Mouse (Mus musculus) adipocyte (in vitro differentiated cells): Measurements from ENCODE around the gene Ston1.

Source experiments
- DNase-seq: peaks from one replicate; pipeline ENCODE4 v3.0.0-alpha.2; 2016; ENCODE audit warnings: low spot score

The Ston1 gene

DNA sequence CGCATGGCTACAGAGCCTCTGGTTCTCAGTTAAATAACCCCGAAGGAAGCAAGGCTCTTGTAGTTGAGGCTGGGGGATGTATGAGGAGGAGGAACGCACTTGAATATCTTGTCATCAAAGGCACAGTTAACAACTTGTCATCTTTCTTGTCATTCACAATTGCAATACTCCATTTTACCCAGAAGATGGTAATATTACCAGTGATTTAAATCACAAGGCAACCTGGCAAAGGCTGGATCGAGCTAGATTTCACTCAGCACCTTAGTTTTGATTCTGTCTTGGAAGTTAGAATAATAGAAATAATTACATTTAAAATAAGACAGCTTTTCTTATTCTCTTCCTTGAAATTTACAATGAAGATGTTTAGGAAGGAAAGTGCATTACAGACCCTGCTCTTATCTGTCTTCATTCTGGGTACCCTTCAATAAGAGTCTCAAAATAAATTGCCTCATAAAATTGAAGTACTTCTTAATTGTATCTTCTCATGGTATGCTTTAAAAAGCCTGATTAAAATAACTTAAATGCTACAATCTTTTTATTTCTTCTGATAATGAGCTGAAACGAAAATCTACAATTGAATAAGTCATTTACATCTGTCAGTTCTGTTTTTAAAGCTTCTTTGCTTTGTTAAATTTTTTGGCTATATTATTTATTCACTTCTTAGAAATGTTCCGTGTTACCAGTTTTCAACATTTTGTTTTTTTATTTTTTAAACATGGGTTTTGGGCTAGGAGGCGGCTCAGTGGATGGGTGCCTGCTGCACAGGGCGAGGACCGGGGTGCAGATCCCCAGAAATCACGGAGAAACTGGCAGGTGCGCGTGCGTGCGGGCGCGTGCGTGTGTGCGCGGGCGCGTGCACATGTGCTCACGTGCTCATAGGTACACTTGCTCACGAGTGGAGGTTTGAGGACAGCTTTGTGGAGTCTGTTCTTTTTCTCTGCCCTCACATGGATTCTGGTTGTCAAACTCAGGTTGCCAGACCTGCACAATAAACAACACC, 78.1 kb downstream of the Ston1 start:
- no peak for DNase-seq

DNA sequence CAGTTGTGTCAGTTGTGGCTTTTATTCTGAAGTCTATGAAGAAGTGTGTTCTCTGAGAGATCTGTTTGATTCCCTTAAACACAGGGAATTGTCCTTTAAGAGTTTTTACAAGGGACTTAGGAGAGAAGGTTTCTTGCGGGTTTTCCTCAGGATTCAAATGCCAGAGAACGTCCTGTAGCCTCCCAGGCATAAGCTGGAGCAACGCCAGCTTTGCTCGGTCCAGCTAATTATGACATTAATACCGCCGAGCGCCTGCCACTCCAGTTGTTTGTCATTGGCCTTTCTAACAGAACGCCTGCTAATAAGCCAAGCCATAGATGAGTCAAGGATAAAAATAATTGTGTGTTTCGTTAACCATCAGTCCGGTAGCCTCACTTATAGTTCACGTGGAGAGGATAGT, 90.7 kb downstream of the Ston1 start:
- no peak for DNase-seq

DNA sequence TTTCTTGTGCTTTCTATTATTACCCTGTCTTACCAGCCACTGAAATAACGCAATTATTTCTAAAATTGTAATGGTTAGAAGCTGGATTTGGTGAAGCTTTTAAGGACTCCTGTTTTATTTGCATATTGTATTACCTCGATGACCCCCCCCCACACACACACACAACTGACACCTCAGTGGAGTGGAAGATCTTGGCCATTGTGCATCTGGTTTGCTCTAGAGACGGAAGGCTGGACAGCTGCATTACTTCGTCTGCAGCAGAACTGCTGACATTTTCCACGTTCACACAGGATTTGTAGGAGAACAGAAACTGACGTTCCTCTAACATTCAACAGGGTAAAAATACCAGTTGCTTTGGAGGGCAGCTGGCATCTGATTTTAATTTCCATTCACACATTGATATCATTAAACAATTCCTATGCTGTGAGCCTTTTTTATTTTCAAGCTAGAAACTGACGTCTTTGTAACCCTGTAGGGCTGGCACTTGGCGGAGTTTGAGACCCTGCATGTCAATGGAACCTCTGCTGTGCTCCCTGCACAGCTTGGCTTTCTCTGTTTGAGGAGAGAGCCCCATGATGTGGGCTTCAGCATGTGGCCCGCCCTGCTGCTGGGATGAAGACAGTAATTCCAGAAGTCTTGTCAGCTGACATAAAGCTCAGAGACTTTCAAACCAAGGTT, 99.3 kb downstream of the Ston1 start:
- DNase-seq = no peak

DNA sequence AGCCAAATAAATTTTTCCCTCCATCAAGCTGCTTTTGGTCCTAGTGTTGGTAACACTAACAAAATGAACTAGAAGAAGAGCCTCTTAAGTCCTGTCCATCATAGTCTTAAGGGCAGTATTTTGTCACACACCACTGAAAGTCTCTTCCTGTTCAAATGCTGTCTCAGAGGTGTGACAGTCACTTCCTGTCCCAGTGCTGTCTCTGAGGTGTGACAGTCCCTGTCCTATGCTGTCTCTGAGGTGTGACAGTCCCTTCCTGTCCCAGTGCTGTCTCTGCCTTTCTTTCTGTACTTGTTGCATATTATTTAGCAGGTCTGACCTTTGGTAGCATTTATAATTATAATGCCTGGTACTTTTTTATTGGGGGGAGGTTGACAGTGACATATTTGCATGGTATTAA, 103.4 kb downstream of the Ston1 start:
- DNase-seq = no peak

- DNase-seq = no peak
Measured at GRCm38 (mm10) chr17:88702345-88702744, 104.9 kb downstream of the Ston1 start.

DNA sequence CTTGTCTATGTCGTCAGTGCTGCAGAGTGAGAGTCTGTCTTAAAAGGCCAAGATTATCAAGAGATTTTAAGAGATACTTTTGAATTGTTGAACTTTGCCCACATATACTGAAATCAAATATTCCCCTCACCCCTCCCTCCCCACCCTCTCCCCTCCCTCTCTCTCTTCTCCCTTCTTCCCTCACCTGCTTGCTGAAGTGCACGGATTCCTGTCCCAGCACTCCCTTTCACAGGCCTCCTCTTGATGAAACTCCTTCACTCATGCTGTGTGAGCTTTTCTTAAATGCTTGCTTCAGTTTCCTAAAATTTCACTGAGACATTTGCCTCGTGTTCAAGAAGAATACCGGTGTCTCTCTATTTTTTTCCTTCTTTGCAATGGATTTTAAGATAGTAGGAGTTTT, 105.6 kb downstream of the Ston1 start:
- DNase-seq = no peak

- DNase-seq = no peak
Measured at GRCm38 (mm10) chr17:88706231-88706649, 108.8 kb downstream of the Ston1 start.
